Mouse (Mus musculus) cerebellum, adult 11 months (tissue): ENCODE measurements around the gene Ryr1.

ENCODE experiments used
- DNase-seq: peaks from one replicate; pipeline ENCODE4 v3.0.0; 2022

The Ryr1 gene

DNA sequence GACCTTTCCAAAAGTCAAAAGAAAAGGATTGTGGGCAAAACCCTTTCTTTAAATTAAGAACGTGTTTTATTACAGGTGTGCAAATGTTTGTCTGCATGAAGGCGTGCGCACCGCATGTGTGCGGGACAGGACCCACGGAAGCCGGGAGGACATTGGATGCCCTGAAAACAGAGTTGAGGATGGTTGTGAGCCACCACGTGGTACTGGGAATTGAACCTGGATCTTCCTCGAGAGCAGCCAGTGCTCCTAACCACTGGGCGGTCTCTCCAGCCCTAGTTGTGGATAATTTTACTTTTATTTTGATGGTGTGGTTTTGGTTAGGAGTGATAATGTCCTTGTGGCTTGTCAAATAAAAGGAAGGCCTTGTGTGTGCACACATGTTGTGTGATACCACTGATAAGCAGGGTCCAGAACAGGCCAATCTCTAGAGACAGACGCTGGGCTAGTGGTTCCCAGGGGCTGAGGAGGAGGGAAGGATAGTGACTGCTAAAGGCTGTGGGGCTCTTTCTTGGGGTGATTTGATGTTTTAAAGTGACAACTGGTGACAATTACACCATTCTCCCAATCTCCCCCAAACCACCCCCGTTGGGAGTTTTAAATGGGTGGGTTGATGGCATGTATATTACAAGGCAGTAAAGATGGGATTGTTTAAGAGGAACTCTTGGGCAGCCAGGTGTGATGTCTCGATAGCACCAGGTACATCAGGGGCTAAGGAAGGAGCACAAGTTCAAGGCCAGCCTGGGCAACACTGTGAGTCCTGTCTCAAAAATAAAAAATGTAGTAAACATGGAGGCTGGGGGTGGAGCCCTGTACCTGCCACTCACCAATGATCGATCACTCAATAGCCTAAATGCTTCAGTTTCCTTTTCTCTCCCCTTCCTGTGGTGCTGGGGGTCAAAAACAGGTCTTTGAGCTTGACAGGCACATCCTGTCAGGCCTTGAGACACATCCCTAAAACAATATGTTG, 95.0 kb downstream of the Ryr1 start:
- no peak for DNase-seq

GRCm38 (mm10) chr7:29028761-29029160, 96.2 kb downstream of the Ryr1 start:
- DNase-seq = no peak

GRCm38 (mm10) chr7:29026811-29027210, 98.2 kb downstream of the Ryr1 start:
- DNase-seq = no peak

GRCm38 (mm10) chr7:29026195-29026594, 98.8 kb downstream of the Ryr1 start:
- DNase-seq = no peak

DNA sequence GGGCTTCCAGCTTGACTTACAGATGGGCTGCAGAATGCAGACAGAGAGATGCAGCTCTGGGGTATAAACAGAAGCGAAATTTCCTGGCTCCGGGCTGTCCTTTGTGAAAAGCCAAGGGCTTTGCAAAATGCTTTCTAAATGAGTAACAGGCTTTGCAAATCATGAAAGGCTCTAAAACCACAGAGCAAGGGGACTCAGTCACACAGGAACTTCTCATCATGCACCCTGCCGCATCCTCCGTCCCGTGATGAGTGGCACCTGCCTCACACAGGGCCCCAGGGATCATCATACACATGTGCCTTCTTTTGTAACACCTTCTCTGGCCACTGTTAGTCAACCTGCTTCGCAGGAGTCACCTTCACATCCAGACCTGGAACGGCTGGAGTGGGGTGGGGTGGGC, 99.4 kb downstream of the Ryr1 start:
- no peak for DNase-seq

- DNase-seq = no peak
Measured at GRCm38 (mm10) chr7:29023514-29023913, 101.5 kb downstream of the Ryr1 start.

GRCm38 (mm10) chr7:29022479-29022878, 102.5 kb downstream of the Ryr1 start:
- DNase-seq = no peak

GRCm38 (mm10) chr7:29019447-29020220, 105.3 kb downstream of the Ryr1 start:
- DNase-seq = no peak

DNA sequence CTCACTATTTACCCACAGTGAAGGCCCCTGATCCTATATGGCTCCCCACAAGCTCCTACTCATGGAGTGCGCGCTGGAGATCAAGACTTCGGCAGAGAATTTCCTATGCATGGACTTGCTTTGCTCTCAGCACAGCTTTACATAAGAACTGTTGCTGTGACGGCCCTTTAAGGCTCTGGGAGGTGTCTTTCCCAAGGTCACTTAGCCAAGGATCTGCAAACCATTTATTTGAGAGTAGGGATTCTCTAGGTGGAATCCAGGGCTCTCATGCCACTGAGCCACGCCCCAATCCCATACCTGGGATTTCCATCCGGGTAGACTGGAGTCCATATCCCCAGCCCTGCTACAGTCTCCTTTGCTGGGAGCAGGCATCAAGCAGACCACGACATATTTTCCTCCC, 107.8 kb downstream of the Ryr1 start:
- DNase-seq = no peak

DNA sequence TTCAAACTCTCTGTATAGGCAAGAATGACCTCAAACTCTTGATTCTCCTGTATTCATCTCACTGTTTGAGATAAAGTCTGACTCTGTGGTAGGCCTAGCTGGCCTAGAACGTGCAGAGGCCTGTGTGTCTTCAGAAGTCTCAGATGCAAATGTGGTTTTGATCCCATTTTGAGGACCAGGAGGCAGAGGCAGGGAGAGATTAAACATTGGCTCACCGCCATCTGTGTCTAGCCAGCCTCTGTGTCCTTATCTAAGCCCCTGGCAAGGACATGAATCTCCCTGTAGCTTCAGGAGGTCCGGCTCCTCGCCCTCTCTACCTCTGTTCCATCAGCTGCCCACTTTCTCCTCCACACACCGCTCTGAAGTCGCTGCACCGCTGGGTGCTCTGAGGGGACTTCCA, 108.5 kb downstream of the Ryr1 start:
- no peak for DNase-seq

DNA sequence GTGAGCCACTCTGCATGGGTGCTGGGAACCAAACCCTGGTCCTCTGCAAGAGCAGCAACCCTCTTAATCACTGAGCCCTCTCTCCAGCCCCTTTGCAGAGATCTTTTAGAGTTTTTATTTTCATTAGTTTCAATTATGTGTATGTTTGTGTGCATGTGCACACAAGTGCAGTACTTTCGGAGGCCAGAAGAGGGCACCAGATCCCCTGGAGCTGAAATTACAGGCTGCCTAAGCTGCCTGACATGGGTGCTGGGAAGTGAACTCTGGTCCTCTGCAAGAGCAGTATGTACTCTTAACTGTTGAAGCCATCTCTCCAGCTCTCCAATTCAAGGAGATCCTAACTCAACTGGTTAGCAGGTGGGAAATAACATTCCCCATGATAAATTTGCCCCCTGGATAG, 110.0 kb downstream of the Ryr1 start:
- DNase-seq = no peak

DNA sequence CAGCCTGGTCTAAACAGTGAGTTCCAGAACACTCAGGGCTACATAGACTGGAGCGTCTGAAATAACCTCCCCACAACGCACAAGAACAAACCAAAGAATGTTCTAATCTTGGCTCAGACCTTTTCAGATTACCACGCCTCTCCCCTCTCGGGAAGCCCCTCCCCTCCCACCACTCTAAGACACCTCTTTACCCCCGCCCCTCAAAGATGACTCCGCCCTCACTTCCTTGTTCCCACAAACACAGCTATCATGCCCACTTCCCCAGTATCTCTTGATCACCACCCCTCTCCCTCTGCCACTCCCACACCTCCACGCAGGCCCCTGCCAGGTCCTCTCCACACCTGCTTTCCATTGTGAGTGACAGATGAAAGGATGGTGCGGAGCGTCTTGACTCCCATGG, 116.3 kb downstream of the Ryr1 start:
- DNase-seq = no peak

DNA sequence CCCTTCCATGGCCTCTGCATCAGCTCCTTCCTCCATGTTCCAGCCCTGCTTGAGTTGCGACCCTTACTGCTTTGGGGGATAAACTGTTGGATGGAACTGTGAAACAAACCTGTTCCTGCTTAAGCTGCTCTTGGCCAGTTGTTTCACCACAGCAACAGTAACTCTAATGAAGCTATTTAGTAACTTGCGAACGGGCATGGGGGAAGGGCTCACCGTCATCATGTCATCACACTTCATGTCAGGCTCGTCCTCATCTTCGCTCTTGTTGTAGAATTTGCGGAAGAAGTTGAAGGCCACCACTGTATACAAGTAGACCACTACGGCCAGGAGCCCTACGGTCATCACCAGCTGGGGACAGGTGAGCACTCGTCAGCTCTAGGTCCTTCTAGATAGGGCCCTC, 116.8 kb downstream of the Ryr1 start:
- DNase-seq = no peak

DNA sequence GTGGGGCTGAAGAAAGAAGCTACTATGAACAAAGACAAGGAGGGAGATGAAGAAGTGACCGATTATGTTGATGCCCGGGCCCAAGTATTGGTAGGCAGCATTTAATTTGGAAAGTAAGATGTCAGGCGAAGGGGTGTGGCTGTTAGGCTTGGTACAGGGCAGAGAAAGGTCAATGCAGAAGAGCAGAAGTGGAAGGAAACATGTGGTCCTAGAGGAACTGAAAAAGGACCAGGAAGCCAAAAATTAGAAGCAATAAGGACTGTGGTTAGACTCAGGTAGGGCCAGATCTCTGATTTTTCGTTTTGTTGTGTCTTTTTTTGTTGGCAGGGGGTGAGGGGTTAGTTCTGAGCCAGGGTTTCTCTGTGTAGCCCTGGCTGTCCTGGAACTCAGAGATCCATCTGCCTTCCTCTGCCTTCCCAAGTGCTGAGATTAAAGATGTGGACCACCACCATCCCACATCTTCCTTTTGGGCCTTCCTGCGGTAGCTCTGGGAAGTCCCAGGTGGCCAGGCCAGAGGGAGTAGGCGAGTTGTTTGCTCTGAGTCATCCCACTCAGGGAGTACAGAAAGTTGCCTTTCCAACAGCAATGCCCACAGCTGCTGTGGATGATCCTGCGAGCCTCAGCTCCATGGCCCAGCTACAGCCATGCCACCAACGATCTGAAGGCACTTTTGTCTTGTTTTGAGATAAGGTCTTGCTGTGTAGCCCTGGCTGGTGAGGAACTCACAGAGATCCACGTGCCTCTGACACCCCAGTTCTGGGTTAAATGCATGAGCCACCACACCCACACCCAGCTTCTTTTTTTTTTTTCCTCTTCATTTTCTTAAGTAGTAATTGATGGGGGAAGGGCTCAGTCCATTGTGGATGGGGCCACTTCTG, 117.5 kb downstream of the Ryr1 start:
- DNase-seq = no peak

- no peak for DNase-seq
Measured at GRCm38 (mm10) chr7:29000651-29001605, 124.1 kb downstream of the Ryr1 start.

- no peak for DNase-seq
Measured at GRCm38 (mm10) chr7:28993402-28993801, 131.6 kb downstream of the Ryr1 start.

- DNase-seq = no peak
Measured at GRCm38 (mm10) chr7:28992997-28993396, 132.0 kb downstream of the Ryr1 start.

- no peak for DNase-seq
Measured at GRCm38 (mm10) chr7:28991616-28992015, 133.4 kb downstream of the Ryr1 start.

GRCm38 (mm10) chr7:28990766-28991273, 134.2 kb downstream of the Ryr1 start:
- DNase-seq = no peak

GRCm38 (mm10) chr7:28985207-28985606, 139.8 kb downstream of the Ryr1 start:
- no peak for DNase-seq

- DNase-seq = no peak
Measured at GRCm38 (mm10) chr7:28984452-28984851, 140.5 kb downstream of the Ryr1 start.

GRCm38 (mm10) chr7:28983849-28984248, 141.1 kb downstream of the Ryr1 start:
- DNase-seq = no peak
